Mouse (Mus musculus): ENCODE measurements around the gene Wdr95.

GRCm38 (mm10) chr5:149568993-149569392 is 40.5 kb downstream of the Wdr95 start:
- no peak for TF ChIP-seq CTCF (IDR thresholded peaks at IDR 0.05; ENCODE audit: control insufficient read depth, insufficient read depth, insufficient read length)
- TF ChIP-seq USF1 (IDR thresholded peaks at IDR 0.05; ENCODE audit: low read depth), result no peak
- no peak for TF ChIP-seq MAX (IDR thresholded peaks at IDR 0.05)
- TF ChIP-seq MYOD1 (IDR thresholded peaks at IDR 0.05; ENCODE audit: control insufficient read depth, insufficient read length, low read depth), result no peak
- no peak for TF ChIP-seq MYOG (IDR thresholded peaks at IDR 0.05; ENCODE audit: control insufficient read depth, extremely low read depth, insufficient read length)
